Mouse (Mus musculus) common myeloid progenitor, adult 5-6 weeks (primary cell): ENCODE measurements around the gene Zfhx3. TPM values are rescaled to one million over a fixed set of nuclear protein-coding genes. Genes with fewer than 3 reads are reported as not detected.
A peak's percentile ranks its signal among the peaks of the same experiment; 100 is the strongest.

Experiments used
- ATAC-seq: replicated peaks from 2 replicates; pipeline ENCODE4 v1.8.0; 2016; ENCODE audit warnings: low read depth, mild to moderate bottlenecking, moderate TSS enrichment, inconsistent platforms; ENCODE audit not compliant: poor library complexity, severe bottlenecking
- total RNA-seq: library from RNA; stranded (forward); fragments of 200-1000, 187-1606 nt; gene quantifications from 2 replicates; pipeline ENCODE4 v1.2.3, GENCODE M21; 2017

The Zfhx3 gene
- total RNA-seq, 1 experiment from 2014 or later = 1.6 TPM

GRCm38 (mm10) chr8:108755400-108756325 is 813.2 kb downstream of the Zfhx3 start:
- ATAC-seq = no peak

- ATAC-seq = peak; percentile 81
Measured at GRCm38 (mm10) chr8:108759511-108760330, 817.3 kb downstream of the Zfhx3 start.

- no peak for ATAC-seq
Measured at GRCm38 (mm10) chr8:108760745-108761144, 818.3 kb downstream of the Zfhx3 start.

GRCm38 (mm10) chr8:108762567-108762966 is 820.1 kb downstream of the Zfhx3 start:
- no peak for ATAC-seq

GRCm38 (mm10) chr8:108764403-108765194 is 822.2 kb downstream of the Zfhx3 start:
- ATAC-seq = peak; percentile 60

GRCm38 (mm10) chr8:108766102-108766501 is 823.7 kb downstream of the Zfhx3 start:
- ATAC-seq = no peak

GRCm38 (mm10) chr8:108768051-108768450 is 825.6 kb downstream of the Zfhx3 start:
- ATAC-seq = no peak

- no peak for ATAC-seq
Measured at GRCm38 (mm10) chr8:108770334-108770733, 827.9 kb downstream of the Zfhx3 start.

GRCm38 (mm10) chr8:108773436-108773835 is 831.0 kb downstream of the Zfhx3 start:
- no peak for ATAC-seq

GRCm38 (mm10) chr8:108778063-108778462 is 835.6 kb downstream of the Zfhx3 start:
- ATAC-seq = no peak

GRCm38 (mm10) chr8:108778551-108778950 is 836.1 kb downstream of the Zfhx3 start:
- no peak for ATAC-seq

GRCm38 (mm10) chr8:108780766-108781165 is 838.3 kb downstream of the Zfhx3 start:
- ATAC-seq = no peak

- ATAC-seq = peak; percentile 97
Measured at GRCm38 (mm10) chr8:108781192-108781591, 838.7 kb downstream of the Zfhx3 start.

GRCm38 (mm10) chr8:108783155-108783554 is 840.7 kb downstream of the Zfhx3 start:
- ATAC-seq = no peak

GRCm38 (mm10) chr8:108788156-108788761 is 845.8 kb downstream of the Zfhx3 start:
- ATAC-seq = no peak

GRCm38 (mm10) chr8:108788762-108789157 is 846.3 kb downstream of the Zfhx3 start:
- no peak for ATAC-seq

- no peak for ATAC-seq
Measured at GRCm38 (mm10) chr8:108790559-108791293, 848.3 kb downstream of the Zfhx3 start.

GRCm38 (mm10) chr8:108796076-108796475 is 853.6 kb downstream of the Zfhx3 start:
- ATAC-seq = no peak

GRCm38 (mm10) chr8:108796882-108797281 is 854.4 kb downstream of the Zfhx3 start:
- no peak for ATAC-seq
